Mouse (Mus musculus): ENCODE measurements around the gene 1700125H20Rik. TPM values are rescaled to one million over a fixed set of nuclear protein-coding genes. Genes with fewer than 3 reads are reported as not detected.
"Not testable (repeated sequence)": the region's sequence is repeated elsewhere in the genome, so short reads cannot be mapped to it uniquely, and the experiment has no call there.

The 1700125H20Rik gene
- polyA plus RNA-seq, 1 experiment from 2014 or later = 0.26 TPM

GRCm38 (mm10) chr11:85139581-85140540 lies 30.3 kb upstream of the 1700125H20Rik start, which contains the start of gene Usp32:
TSS of gene Usp32 (minus strand) at chr11:85140161.
- H3K4me1 ChIP-seq (replicated peaks; ENCODE audit: control insufficient read depth, insufficient read depth, low read length) = no peaks in the 10 kb centered on the region
- no peaks in the 10 kb centered on the region for H3K36me3 ChIP-seq (ENCODE audit: control insufficient read depth, insufficient read depth, low read length)
- ATAC-seq (ENCODE audit: low FRiP score) = peak; percentile 98
- no peaks in the 10 kb centered on the region for H3K9me3 ChIP-seq (ENCODE audit: control insufficient read depth, low read length)
- H3K4me3 ChIP-seq (ENCODE audit: low read depth, low read length) = peak within 1 kb of the TSS; percentile 91
- DNase-seq (ENCODE audit: low spot score) = peak; percentile 98
- H3K27ac ChIP-seq (ENCODE audit: low read depth, low read length) = peak within 1 kb of the TSS; percentile 88
- H3K9ac ChIP-seq (ENCODE audit: low read depth, low read length) = peak within 1 kb of the TSS; percentile 83
- H3K27me3 ChIP-seq (ENCODE audit: control insufficient read depth, insufficient read depth, low read length) = no peaks in the 10 kb centered on the region
- peak within 1 kb of the TSS; percentile 68 for H3K4me2 ChIP-seq (replicated peaks; ENCODE audit: low read depth, low read length)
- WGBS = 1% methylated on average over 54 of the region's 94 CpGs

- Histone ChIP-seq H3K4me1 (replicated peaks; ENCODE audit: control insufficient read depth, insufficient read depth, low read length) (no peaks in the 10 kb centered on the region), H3K4me3 (ENCODE audit: low read depth, low read length) (no peak overlapping the region), H3K27ac (ENCODE audit: low read depth, low read length) (no peak overlapping the region), H3K36me3 (ENCODE audit: control insufficient read depth, insufficient read depth, low read length) (no peaks in the 10 kb centered on the region), H3K27me3 (ENCODE audit: control insufficient read depth, insufficient read depth, low read length) (no peaks in the 10 kb centered on the region), H3K9me3 (ENCODE audit: control insufficient read depth, low read length) (no peaks in the 10 kb centered on the region), H3K4me2 (replicated peaks; ENCODE audit: low read depth, low read length) (no peak overlapping the region), H3K9ac (ENCODE audit: low read depth, low read length) (no peak overlapping the region)
- WGBS = 89% methylated on average over 2 of the region's 2 CpGs
- no peak for ATAC-seq (ENCODE audit: low FRiP score)
- no peak for DNase-seq (ENCODE audit: low spot score)
Measured at GRCm38 (mm10) chr11:85152256-85152930, 17.8 kb upstream of the 1700125H20Rik start.

- no peaks in the 10 kb centered on the region for H3K27me3 ChIP-seq (ENCODE audit: control insufficient read depth, insufficient read depth, low read length)
- H3K4me3 ChIP-seq (ENCODE audit: low read depth, low read length) = no peak overlapping the region
- H3K9me3 ChIP-seq (ENCODE audit: control insufficient read depth, low read length) = no peaks in the 10 kb centered on the region
- H3K4me1 ChIP-seq (replicated peaks; ENCODE audit: control insufficient read depth, insufficient read depth, low read length) = no peaks in the 10 kb centered on the region
- ATAC-seq (ENCODE audit: low FRiP score) = no peak
- WGBS = 66% methylated on average over 2 of the region's 2 CpGs
- no peaks in the 10 kb centered on the region for H3K36me3 ChIP-seq (ENCODE audit: control insufficient read depth, insufficient read depth, low read length)
- DNase-seq (ENCODE audit: low spot score) = no peak
- no peak overlapping the region for H3K9ac ChIP-seq (ENCODE audit: low read depth, low read length)
- no peak overlapping the region for H3K4me2 ChIP-seq (replicated peaks; ENCODE audit: low read depth, low read length)
- no peak overlapping the region for H3K27ac ChIP-seq (ENCODE audit: low read depth, low read length)
Measured at GRCm38 (mm10) chr11:85157301-85157700, 12.9 kb upstream of the 1700125H20Rik start.

DNA sequence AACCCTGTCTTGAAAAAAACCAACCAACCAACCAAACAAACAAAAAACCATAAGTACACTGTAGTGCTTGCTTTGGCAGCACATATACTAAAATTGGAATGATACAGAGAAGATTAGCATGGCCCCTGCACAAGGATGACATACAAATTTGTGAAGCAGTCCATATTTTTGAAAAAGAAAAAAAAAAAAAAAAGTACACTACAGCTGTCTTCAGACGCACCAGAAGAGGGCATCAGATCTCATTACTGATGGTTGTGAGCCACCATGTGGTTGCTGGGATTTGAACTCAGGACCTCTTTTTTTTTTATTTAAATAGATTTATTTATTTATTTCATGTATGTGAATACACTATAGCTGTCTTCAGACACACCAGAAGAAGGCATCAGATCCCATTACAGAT lies 7.2 kb upstream of the 1700125H20Rik start:
- 100% methylated on average over 1 of the region's 1 CpGs for WGBS
- H3K4me1 ChIP-seq (replicated peaks; ENCODE audit: control insufficient read depth, insufficient read depth, low read length); H3K27ac ChIP-seq (ENCODE audit: low read depth, low read length); H3K9me3 ChIP-seq (ENCODE audit: control insufficient read depth, low read length); DNase-seq (ENCODE audit: low spot score); ATAC-seq (ENCODE audit: low FRiP score); H3K9ac ChIP-seq (ENCODE audit: low read depth, low read length); H3K4me3 ChIP-seq (ENCODE audit: low read depth, low read length); H3K27me3 ChIP-seq (ENCODE audit: control insufficient read depth, insufficient read depth, low read length); H3K36me3 ChIP-seq (ENCODE audit: control insufficient read depth, insufficient read depth, low read length); H3K4me2 ChIP-seq (replicated peaks; ENCODE audit: low read depth, low read length): not testable (repeated sequence)

DNA sequence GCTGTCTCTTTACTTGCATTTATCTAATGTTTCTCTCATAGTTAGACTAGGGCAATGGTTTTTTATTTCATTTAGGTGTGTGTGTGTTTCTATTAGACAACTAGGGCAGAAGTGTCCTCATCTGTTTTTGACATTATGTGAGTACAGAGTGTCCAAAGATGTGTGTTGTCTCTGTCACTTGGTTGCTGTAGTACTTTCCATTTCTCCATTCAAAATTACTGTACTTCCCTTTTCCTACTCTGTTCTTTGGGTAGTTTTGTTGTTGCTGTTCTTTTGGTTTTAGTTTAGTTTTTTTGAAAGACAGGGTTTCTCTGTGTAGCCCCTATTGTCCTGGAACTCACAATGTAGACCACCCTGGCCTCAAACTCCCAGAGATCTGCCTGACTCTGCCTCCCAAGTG lies 5.8 kb upstream of the 1700125H20Rik start:
- Histone ChIP-seq H3K4me3 (ENCODE audit: low read depth, low read length) (no peak overlapping the region), H3K4me1 (replicated peaks; ENCODE audit: control insufficient read depth, insufficient read depth, low read length) (no peaks in the 10 kb centered on the region), H3K27me3 (ENCODE audit: control insufficient read depth, insufficient read depth, low read length) (no peaks in the 10 kb centered on the region), H3K27ac (ENCODE audit: low read depth, low read length) (no peak overlapping the region), H3K9me3 (ENCODE audit: control insufficient read depth, low read length) (no peaks in the 10 kb centered on the region), H3K36me3 (ENCODE audit: control insufficient read depth, insufficient read depth, low read length) (no peaks in the 10 kb centered on the region), H3K4me2 (replicated peaks; ENCODE audit: low read depth, low read length) (no peak overlapping the region), H3K9ac (ENCODE audit: low read depth, low read length) (no peak overlapping the region)
- ATAC-seq (ENCODE audit: low FRiP score) (no peak), DNase-seq (ENCODE audit: low spot score) (no peak)

DNA sequence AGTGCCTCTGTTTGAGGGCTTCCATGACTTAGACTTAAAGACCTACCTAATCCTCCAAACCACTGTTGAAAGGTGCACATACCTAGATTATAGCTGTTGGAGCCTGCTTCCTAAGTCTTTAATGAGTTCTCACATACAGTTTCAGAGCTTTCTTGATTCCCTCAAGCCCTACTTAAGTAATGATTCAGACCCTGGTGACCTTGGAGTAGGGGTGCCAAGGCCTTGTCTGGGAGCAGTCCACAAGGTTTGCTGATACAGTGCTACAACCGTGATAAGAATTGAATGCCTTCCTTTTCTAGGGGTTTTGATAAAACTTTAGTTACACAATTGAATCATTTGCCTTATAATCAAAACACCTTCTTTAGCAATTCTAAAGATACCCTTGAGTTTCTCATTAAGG lies 2.7 kb upstream of the 1700125H20Rik start:
- ATAC-seq (ENCODE audit: low FRiP score) (no peak), DNase-seq (ENCODE audit: low spot score) (no peak)
- Histone ChIP-seq H3K4me1 (replicated peaks; ENCODE audit: control insufficient read depth, insufficient read depth, low read length) (no peaks in the 10 kb centered on the region), H3K9me3 (ENCODE audit: control insufficient read depth, low read length) (no peaks in the 10 kb centered on the region), H3K9ac (ENCODE audit: low read depth, low read length) (no peak overlapping the region), H3K27ac (ENCODE audit: low read depth, low read length) (no peak overlapping the region), H3K4me2 (replicated peaks; ENCODE audit: low read depth, low read length) (no peak overlapping the region), H3K4me3 (ENCODE audit: low read depth, low read length) (no peak overlapping the region), H3K36me3 (ENCODE audit: control insufficient read depth, insufficient read depth, low read length) (no peaks in the 10 kb centered on the region), H3K27me3 (ENCODE audit: control insufficient read depth, insufficient read depth, low read length) (no peaks in the 10 kb centered on the region)
- 78% methylated on average over 1 of the region's 1 CpGs for WGBS

DNA sequence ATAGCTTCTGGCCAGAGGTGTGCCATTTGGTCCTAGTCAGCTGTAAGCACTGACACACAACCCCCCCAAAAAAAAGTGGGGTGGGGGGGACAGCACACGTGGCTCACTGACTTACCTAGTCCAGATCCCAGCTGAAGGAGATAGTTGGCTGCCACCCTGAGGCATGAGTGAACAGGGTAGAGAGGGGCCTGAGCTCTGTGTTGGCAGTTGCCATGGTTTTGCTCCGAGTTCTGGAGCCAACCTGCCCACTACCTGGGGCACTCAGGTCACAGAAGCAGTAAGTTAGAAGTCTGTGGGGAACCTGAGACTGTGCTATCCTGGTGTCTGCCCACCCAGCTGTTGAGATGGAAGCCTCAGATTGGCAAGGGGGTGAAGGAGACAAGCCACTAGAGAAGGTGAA lies 629 bp downstream of the 1700125H20Rik start:
- Histone ChIP-seq H3K9me3 (ENCODE audit: control insufficient read depth, low read length) (no peaks in the 10 kb centered on the region), H3K4me1 (replicated peaks; ENCODE audit: control insufficient read depth, insufficient read depth, low read length) (no peaks in the 10 kb centered on the region), H3K4me2 (replicated peaks; ENCODE audit: low read depth, low read length) (no peak overlapping the region), H3K36me3 (ENCODE audit: control insufficient read depth, insufficient read depth, low read length) (no peaks in the 10 kb centered on the region), H3K27ac (ENCODE audit: low read depth, low read length) (no peak overlapping the region), H3K4me3 (ENCODE audit: low read depth, low read length) (no peak overlapping the region), H3K27me3 (ENCODE audit: control insufficient read depth, insufficient read depth, low read length) (no peaks in the 10 kb centered on the region), H3K9ac (ENCODE audit: low read depth, low read length) (no peak overlapping the region)
- no peak for ATAC-seq (ENCODE audit: low FRiP score)
- 43% methylated on average over 2 of the region's 2 CpGs for WGBS
- no peak for DNase-seq (ENCODE audit: low spot score)

- no peak overlapping the region for H3K4me3 ChIP-seq (ENCODE audit: low read depth, low read length)
- ATAC-seq (ENCODE audit: low FRiP score) (no peak), DNase-seq (ENCODE audit: low spot score) (no peak)
- H3K36me3 ChIP-seq (ENCODE audit: control insufficient read depth, insufficient read depth, low read length) = no peaks in the 10 kb centered on the region
- no peaks in the 10 kb centered on the region for H3K9me3 ChIP-seq (ENCODE audit: control insufficient read depth, low read length)
- H3K27ac ChIP-seq (ENCODE audit: low read depth, low read length) = no peak overlapping the region
- no peak overlapping the region for H3K9ac ChIP-seq (ENCODE audit: low read depth, low read length)
- no peaks in the 10 kb centered on the region for H3K4me1 ChIP-seq (replicated peaks; ENCODE audit: control insufficient read depth, insufficient read depth, low read length)
- H3K4me2 ChIP-seq (replicated peaks; ENCODE audit: low read depth, low read length) = no peak overlapping the region
- H3K27me3 ChIP-seq (ENCODE audit: control insufficient read depth, insufficient read depth, low read length) = no peaks in the 10 kb centered on the region
- WGBS = 86% methylated on average over 3 of the region's 3 CpGs
Measured at GRCm38 (mm10) chr11:85175941-85176340, 5.7 kb downstream of the 1700125H20Rik start.

Measured in hindbrain, embryonic 11.5 days (tissue).